24 mouse cellular contexts compared by ENCODE assay signal in the genomic region with DNA sequence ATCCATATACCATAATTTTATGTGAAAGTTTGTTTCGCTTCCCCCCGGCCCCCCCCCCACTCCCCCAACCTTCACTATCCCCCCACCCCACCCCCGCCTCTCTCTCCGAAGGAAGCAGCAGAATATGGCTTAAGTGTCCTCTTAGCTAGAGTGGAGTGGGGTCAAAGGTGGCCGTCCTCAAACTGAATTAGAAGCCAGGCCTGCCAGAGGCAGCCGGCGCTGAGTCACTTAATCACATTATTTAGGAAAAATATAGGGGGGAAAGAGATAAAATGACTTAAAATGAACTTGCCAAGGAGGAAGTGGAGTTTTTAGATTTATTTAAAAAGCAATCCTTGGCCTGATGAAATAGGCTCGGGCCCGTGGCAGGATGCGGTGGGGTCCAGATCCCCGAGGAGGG.
DNase-seq lines count a peak whose midpoint lies in the region; ATAC-seq and TF ChIP-seq lines count a peak whose summit lies in the region.
"Had no signal": no experiment of that assay in that cellular context is flagged by ENCODE, and none has a peak within 500 bp of the region (broad histone marks: within the 10 kb centered on the region; RNA-seq: fewer than 3 reads in every experiment).

No protein-coding gene starts in this region.

- no peaks in the 10 kb centered on the region for H3K36me3 ChIP-seq in heart, embryonic 10.5 days
- no peaks in the 10 kb centered on the region for H3K36me3 ChIP-seq in kidney, adult 2 months (ENCODE audit: control insufficient read depth, insufficient read depth, low read length)
- H3K36me3 ChIP-seq in neural tube, embryonic 13.5 days: no peaks in the 10 kb centered on the region
- no peaks in the 10 kb centered on the region for H3K36me3 ChIP-seq in neural tube, embryonic 15.5 days
- H3K36me3 ChIP-seq: embryonic facial prominence, embryonic 12.5 days; heart, embryonic 12.5 days; hindbrain, embryonic 12.5 days; limb, embryonic 12.5 days had no signal

- TF ChIP-seq POLR2A in kidney, adult 2 months (IDR thresholded peaks at IDR 0.05; ENCODE audit: low read depth, low read length): no peak

- DNase-seq in heart, embryonic 10.5 days (ENCODE audit: low spot score): no peak
- DNase-seq in heart, adult 8-10 months (ENCODE audit: low spot score): no peak
- DNase-seq in kidney, postnatal 4 days: peak; percentile 39 to 47
- no peak for DNase-seq in kidney, adult 2 months
- DNase-seq in left cerebral cortex, adult 2 months (ENCODE audit: extremely low spot score in 1 of 2, low spot score in 2 of 2): no peak
- DNase-seq in retina, postnatal 1 day: no peak
- DNase-seq: adrenal gland, postnatal 25 days; cerebellum, adult 8-10 months; cerebellum, postnatal 36 days; gastrocnemius, postnatal 10 days; heart, postnatal 10 days; kidney, adult 9 months; liver, postnatal 0 days; thymus, postnatal 25 days had no signal

- no peak overlapping the region for H3K4me3 ChIP-seq in heart, embryonic 10.5 days
- no peak overlapping the region for H3K4me3 ChIP-seq in kidney, adult 2 months (ENCODE audit: insufficient read depth, low read depth, low read length)
- no peak overlapping the region for H3K4me3 ChIP-seq in neural tube, embryonic 13.5 days
- no peak overlapping the region for H3K4me3 ChIP-seq in neural tube, embryonic 15.5 days (replicated peaks)
- H3K4me3 ChIP-seq in left cerebral cortex, adult 2 months: no peak overlapping the region
- H3K4me3 ChIP-seq: embryonic facial prominence, embryonic 12.5 days; heart, embryonic 12.5 days; hindbrain, embryonic 12.5 days; limb, embryonic 12.5 days had no signal

- H3K9ac ChIP-seq in neural tube, embryonic 13.5 days: no peak overlapping the region
- no peak overlapping the region for H3K9ac ChIP-seq in neural tube, embryonic 15.5 days (replicated peaks)
- H3K9ac ChIP-seq: embryonic facial prominence, embryonic 12.5 days; heart, embryonic 12.5 days; limb, embryonic 12.5 days; liver, postnatal 0 days had no signal

- H3K27me3 ChIP-seq in heart, embryonic 10.5 days (ENCODE audit: insufficient read depth, poor library complexity, severe bottlenecking): peaks cover 74% of the 10 kb centered on the region
- no peaks in the 10 kb centered on the region for H3K27me3 ChIP-seq in kidney, adult 2 months (replicated peaks; ENCODE audit: control insufficient read depth, insufficient read depth, low read length)
- peaks cover 7% of the 10 kb centered on the region; the same call in 1 of the 2 replicates for H3K27me3 ChIP-seq in neural tube, embryonic 13.5 days
- peaks cover 5% of the 10 kb centered on the region; the same call in 1 of the 2 replicates for H3K27me3 ChIP-seq in neural tube, embryonic 15.5 days (replicated peaks)

- ATAC-seq in neural tube, embryonic 13.5 days (ENCODE audit: low read depth): no peak
- ATAC-seq in neural tube, embryonic 15.5 days (ENCODE audit: low FRiP score): no peak
- ATAC-seq: CD4-positive, CD25-positive, alpha-beta regulatory T cell, adult 4 months; forebrain, embryonic 14.5 days; liver, postnatal 0 days had no signal

- no peak for TF ChIP-seq CTCF in kidney, adult 2 months (conservative IDR thresholded peaks at IDR 0.05; ENCODE audit: insufficient read depth, insufficient read length, low read depth, low read length)
- TF ChIP-seq CTCF in left cerebral cortex, adult 2 months (IDR thresholded peaks at IDR 0.05): no peak

- WGBS in heart, embryonic 10.5 days: 39% methylated on average over 11 of the region's 11 CpGs
- 65% methylated on average over 11 of the region's 11 CpGs for WGBS in kidney, adult 2 months
- 48% methylated on average over 11 of the region's 11 CpGs for WGBS in neural tube, embryonic 13.5 days
- WGBS in neural tube, embryonic 15.5 days: 61% methylated on average over 11 of the region's 11 CpGs

- intact Hi-C loops in left cerebral cortex, adult 2 months (cut with DNase I): no loop called here

- peaks cover 55% of the 10 kb centered on the region for H3K4me1 ChIP-seq in heart, embryonic 10.5 days
- H3K4me1 ChIP-seq in kidney, adult 2 months (ENCODE audit: control insufficient read depth, insufficient read depth, low read length): no peaks in the 10 kb centered on the region
- peaks cover 32% of the 10 kb centered on the region for H3K4me1 ChIP-seq in neural tube, embryonic 13.5 days (replicated peaks)
- H3K4me1 ChIP-seq in neural tube, embryonic 15.5 days: peaks cover 14% of the 10 kb centered on the region

- H3K4me2 ChIP-seq in neural tube, embryonic 13.5 days: no peak overlapping the region
- H3K4me2 ChIP-seq in neural tube, embryonic 15.5 days: no peak overlapping the region
- H3K4me2 ChIP-seq: embryonic facial prominence, embryonic 12.5 days; heart, embryonic 12.5 days; hindbrain, embryonic 12.5 days; limb, embryonic 12.5 days; liver, embryonic 11.5 days had no signal

- H3K27ac ChIP-seq in heart, embryonic 10.5 days: peak overlapping the region; percentile 62; the same call in 1 of the 2 replicates
- H3K27ac ChIP-seq in kidney, adult 2 months (ENCODE audit: insufficient read depth, low read depth, low read length): no peak overlapping the region
- 0 out of 2 replicates have a peak overlapping the region, but pooled peaks have one; percentile 2 for H3K27ac ChIP-seq in neural tube, embryonic 13.5 days (replicated peaks)
- no peak overlapping the region for H3K27ac ChIP-seq in neural tube, embryonic 15.5 days (replicated peaks)
- no peak overlapping the region for H3K27ac ChIP-seq in left cerebral cortex, adult 2 months
- H3K27ac ChIP-seq: hindbrain, embryonic 12.5 days; limb, embryonic 12.5 days; macrophage had no signal

- no peaks in the 10 kb centered on the region for H3K9me3 ChIP-seq in heart, embryonic 10.5 days
- H3K9me3 ChIP-seq in neural tube, embryonic 13.5 days: no peaks in the 10 kb centered on the region
- H3K9me3 ChIP-seq in neural tube, embryonic 15.5 days (replicated peaks): no peaks in the 10 kb centered on the region
- H3K9me3 ChIP-seq: embryonic facial prominence, embryonic 12.5 days; heart, embryonic 12.5 days; hindbrain, embryonic 12.5 days; limb, embryonic 12.5 days had no signal

Comparison
In these comparisons a context has a peak if more than half of its experiments do, and no peak if none do; other contexts are left out.
1. DNase-seq: peak in kidney, postnatal 4 days (2 of 2); none in heart, embryonic 10.5 days (single experiment), heart, adult 8-10 months (single experiment), kidney, adult 2 months (single experiment), left cerebral cortex, adult 2 months (0 of 2) and retina, postnatal 1 day (single experiment).
2. H3K27ac ChIP-seq: peak in heart, embryonic 10.5 days (single experiment) and neural tube, embryonic 13.5 days (single experiment); none in kidney, adult 2 months (single experiment), neural tube, embryonic 15.5 days (single experiment) and left cerebral cortex, adult 2 months (single experiment).